Mouse (Mus musculus): ENCODE data around the gene Cmya5.
"Not testable (repeated sequence)": the region's sequence is repeated elsewhere in the genome, so short reads cannot be mapped to it uniquely, and the experiment has no call there.

Cmya5 gene

DNA sequence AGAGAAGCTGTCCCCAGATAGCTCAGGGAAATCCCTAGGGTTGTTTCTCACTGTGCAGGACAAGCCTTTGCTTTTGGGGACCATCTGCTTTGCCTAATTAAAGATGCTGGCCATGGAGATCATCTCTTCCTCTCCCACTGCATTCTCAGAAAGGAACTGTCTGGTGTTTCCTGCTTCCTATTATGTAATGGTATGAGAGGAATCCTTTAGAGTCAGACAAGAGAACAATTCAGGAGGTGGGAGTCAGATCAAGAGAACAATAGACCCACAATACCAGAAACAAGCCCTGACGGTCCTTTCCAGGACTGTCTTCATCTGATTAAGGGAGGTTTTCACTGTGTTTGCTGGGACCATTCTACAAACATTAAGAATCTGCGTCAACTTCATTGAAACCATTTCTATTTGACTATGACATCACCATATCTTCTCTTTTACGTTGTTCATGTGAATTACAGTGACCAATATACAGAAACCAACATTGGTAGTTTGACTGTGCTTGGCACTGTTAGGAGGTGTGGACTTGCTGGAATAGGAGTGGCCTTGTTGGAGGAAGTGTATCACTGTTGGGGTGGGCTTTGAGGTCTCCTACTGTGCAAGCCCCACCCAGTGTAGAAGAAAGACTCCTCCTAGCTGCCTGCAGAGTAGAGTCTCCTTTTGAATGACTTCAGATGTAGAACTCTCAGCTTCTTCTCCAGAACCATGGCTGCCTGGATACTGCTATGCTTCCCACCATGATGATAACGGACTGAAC is 42.0 kb downstream of the Cmya5 start:
- no peak for DNase-seq

DNA sequence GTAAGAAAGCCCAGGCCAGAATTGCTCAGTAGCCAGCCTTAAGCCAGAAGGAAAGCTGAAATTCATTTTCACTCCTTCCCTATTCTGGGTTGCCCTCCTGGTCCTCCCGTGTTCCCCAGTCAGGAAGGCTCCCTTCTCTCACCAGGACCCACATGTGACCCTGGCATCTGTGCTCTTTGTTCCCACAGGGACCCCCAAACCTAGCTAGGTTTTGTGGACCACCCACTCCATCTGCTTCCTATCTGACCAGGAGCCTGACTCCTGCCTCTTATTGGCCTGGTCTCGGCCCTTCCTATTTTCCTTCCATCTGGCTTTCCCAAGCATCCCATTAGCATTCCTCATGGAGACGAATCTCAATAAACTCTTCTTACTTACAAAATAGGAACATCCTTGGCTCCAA is 45.9 kb downstream of the Cmya5 start:
- no peak for DNase-seq

DNA sequence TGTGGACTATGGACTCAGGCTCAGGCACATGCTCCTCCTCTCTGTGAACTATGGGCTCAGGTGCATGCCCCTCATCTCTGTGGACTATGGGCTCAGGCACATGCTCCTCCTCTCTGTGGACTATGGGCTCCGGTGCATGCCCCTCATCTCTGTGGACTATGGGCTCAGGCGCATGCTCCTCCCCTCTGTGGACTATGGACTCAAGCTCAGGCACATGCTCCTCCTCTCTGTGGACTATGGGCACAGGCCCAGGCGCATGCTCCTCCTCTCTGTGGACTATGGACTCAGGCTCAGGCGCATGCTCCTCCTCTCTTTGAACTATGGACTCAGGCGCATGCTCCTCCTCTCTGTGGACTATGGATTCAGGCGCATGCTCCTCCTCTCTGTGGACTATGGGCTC is 47.9 kb downstream of the Cmya5 start:
- no peak for DNase-seq

DNA sequence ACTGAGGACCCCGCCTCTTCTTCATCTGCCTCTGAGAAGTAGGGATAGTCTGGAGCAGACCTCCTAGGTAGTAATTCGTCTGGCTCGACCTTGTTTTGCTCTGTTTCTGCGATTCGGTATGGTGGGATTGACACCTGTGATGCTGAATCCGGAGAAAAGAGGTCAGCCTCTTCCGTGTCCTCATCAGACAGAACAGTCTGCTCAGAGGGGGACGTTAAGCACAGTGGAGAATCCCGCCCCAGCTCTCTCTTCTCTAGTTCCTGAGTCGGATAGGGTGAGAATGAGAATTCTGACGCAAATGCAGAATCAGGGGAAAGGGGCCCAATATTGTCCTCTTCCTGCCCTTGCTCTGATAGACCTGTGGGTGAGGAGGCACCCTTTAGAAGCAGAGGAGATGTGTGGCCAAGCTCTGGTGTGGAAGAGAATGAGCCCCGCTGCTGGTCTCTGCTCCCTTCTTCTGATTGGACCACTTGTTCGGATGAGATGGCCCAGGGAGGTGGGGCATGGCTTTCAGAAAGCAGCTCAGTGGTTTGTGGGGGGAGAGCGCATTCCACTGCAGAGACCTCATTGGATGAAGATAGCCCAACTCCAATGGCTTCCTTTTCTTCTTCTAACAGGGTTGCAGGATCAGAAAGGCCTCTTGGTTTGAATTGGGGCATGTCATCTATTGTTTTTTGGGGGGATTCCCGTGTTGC is 49.3 kb downstream of the Cmya5 start:
- peak; percentile 45 for DNase-seq

DNA sequence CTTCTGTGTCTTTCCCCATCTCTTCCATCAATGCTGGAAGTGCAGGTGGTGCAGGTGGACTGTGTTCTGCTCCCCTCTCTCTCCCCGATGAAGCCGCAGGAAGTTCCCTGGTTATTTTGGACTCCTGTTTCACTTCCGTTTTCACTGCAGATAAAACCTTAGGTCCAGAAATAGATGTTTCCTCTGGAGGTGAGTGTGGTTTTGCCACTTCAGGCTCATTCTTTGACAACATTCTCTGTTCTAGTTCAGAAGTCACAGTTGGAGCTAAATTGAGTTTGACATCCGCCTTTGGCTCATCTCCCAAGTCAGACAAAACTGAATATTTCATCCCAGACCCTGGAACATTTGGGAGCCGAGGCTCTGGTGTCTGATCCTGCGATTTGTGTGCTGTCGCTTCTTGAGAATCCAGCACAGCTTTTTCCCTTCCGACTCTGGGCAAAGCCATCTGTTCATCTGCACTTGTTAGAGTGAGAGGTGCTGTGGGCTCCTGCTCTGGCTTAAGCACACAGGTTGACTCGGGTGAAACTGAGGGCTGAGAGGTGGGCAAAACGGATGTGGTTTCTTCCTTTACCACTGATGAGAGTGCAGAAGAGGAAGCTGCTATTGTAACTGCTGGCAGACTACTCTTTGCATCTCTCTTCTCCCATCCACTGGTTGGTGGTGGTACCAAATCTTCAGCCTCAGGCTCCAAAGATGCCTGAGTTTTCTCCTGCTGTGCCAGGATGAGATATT is 50.2 kb downstream of the Cmya5 start:
- peak; percentile 78 for DNase-seq

DNA sequence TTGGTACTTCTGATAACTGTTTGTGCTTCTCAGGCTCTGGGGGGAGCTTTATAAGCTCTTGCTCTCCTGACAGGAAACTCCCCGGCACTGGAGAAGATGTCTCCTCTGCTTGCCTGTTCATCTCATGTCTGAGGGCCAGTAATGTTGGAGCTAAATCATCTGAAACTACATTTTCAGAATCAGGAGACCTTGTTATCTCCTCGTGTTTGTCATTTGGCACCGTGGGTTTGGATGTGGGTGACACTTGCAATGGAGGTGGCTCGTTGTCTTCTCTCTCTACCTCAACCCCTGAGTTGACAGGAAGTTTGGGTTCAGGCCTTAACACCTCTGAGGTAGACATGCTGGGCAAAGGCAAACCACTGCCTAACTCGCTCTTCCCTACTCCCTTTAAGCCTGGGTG is 50.8 kb downstream of the Cmya5 start:
- DNase-seq = peak; percentile 37

DNA sequence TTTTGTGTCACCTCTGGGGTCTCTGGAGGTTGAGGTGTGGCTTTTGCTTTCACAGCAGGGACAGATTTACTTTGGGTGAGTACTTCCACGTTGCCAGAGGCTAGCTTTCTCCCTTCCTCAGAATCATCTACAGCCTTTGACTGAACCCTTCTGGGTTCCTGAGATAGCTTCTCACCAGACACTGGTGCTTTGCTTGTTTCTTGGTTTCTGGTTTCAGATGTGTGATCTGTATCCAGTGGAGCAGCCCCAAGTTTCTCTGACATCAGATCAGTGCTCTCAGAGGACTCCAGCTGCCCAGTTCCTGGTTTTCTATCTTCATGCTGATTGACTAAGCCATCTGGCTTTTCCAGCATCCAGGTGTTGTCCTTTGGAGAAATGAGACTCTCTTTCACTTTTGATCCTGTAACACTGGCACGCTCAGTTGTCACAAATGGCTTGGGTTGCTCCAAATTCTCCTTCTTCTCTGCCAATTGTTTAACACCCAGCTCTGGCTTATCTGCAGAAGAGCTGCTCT is 51.6 kb downstream of the Cmya5 start:
- no peak for DNase-seq

DNA sequence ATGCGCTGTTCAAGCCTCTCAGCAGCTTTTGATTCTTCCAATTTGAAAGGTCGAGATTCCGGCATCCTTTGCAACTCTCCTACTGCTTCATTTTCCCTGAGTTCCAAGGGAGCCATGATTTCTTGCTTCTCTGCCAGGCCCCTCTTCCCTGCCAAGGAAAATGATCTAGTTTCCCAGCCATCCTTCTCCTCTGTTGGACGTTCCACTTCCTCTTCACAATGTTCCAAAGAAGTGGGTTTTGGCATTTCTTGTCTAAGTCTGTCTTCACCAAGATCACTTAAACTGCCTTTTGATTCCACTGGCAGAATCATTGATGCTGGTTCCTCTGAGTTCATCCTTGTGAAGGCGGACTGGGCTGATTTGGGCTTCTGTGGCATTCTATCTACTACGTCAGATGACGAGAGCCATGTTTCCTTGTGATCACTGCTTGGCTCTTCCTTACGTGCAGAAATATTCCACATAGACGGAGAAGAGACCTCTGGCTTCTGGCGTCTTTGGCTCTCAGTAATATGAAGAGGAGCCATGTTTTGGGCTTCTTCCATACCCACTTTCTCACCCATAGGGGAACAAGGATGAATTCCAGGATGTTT is 52.6 kb downstream of the Cmya5 start:
- DNase-seq = no peak

DNA sequence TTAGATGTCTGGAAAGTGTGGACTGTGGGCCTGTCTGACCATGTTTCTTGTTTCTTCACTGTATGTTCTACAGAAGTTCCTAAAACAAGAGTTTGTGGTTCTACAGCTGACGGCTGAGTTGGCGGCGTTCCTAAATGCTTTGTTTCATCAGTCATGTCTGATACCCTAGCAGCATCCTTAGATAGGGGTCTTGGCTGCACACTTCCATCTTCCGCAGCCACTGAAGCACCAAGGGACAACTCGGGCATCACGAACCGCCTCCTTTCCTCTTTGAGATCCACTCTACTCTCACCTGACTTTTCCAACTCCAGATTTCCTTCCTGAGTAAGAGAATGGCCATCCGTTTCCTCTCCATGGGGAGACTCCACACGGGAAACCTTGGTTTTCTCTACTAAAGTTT is 53.3 kb downstream of the Cmya5 start:
- no peak for DNase-seq

DNA sequence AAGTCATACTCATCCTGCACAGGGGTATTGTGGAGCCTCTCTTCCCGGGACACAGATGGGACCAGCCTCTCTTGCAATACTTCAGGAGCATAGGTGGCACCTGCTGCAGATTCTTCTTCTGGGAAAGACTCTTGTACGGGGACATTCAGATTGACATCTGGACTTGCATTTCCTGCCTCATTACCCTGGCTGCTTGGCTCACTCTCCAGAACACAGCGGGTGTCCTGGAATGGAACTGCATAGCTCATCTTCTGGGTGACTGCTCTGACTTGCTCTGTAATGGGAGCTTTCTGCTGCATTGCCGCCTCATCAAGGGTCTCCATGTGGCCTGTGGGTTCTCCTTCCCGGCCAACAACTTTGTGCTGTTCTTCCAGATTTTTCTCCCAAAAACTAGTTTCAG is 55.0 kb downstream of the Cmya5 start:
- DNase-seq = no peak

DNA sequence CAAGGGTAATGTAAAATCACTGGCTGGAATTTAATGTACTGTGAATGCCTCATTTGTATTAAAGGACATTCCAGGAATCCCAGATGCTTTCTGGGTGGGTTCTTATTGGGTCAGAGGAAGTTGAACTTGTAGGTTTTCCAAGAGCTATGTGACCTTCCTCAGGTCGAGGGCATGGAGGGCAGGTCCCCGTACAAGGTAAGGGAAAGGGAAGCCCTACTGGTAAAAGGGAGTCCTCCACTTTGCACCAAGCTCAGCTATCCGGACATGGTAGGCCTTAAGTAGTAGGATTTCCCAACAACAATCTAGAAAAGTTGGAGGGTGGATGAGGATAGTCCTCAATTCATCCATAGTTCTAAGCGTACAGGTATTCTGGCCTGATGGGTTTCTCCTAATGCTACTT is 58.8 kb downstream of the Cmya5 start:
- DNase-seq = no peak

DNA sequence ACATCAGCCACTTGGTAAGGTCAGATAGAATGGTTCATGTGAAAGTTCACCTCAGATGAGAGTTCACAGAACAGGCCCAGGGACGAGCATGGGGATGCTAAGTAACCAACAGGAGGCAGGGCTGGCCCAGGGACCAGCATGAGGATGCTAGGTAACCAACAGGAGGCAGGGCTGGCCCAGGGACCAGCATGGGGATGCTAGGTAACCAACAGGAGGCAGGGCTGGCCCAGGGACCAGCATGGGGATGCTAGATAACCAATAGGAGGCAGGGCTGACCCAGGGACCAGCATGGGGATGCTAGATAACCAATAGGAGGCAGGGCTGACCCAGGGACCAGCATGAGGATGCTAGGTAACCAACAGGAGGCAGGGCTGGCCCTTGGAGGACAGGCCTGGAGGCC is 62.2 kb downstream of the Cmya5 start:
- not testable (repeated sequence) for DNase-seq

DNA sequence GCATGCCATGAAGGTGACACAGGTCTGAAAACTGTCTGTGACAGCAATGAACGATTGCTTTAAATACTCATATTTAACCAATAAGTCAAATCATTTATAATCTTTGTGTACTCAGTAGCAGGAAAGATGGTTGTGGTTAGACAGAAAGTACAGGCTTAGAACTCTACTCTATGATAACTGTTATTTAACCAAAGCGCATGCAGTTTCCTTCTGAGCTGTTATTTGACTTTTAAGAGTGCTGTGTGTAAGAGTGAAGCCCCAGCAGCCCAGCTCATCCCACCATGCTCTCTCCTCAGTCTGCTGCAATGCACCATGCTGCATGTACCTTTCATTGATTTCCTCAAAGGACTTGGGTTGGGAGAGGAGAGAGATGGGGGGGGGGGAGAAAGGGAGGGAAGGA is 63.7 kb downstream of the Cmya5 start:
- no peak for DNase-seq

DNA sequence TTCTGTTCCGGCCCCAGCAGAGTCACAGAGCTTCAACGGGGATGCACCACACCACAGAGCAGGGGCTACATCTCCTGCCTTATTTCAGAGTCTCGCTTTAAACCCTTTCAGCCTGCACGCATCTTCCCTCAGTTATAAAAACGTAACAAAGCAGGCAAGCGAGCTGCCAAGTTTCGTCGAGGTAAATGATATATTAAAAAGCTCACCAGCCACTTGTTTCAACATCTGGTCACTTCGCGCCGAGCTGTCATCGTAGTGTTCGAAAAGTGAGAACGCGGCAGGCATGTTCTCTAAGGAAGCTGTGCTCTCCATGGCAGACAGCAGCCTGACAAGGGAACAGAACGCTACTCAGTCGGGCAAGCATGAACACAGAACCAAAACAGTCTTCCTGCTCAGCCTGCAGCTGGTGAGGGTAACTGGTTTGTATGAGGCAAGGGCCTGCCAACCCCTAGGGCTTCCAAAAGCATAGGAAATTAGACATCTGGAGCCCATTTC is 70.3 kb downstream of the Cmya5 start:
- DNase-seq = no peak

DNA sequence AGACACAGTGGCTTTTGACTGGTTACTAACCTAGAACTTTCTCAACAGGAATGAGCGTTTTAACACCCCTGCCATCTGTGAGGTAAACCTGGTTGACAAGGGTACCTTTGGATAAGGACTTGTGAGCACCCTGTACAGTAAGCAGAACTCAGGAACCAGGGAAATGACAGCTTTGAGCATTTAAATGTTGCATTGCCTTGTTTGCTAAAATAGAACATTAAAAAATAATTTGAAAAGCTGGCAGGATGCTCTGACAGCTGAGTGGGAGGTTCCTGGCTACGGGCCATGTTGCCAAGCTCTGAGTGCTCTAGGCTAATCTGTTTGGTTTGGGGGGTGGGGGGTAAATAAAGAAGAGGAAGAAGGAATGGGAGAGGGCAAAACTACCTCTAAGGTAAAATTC is 70.9 kb downstream of the Cmya5 start:
- no peak for DNase-seq

DNA sequence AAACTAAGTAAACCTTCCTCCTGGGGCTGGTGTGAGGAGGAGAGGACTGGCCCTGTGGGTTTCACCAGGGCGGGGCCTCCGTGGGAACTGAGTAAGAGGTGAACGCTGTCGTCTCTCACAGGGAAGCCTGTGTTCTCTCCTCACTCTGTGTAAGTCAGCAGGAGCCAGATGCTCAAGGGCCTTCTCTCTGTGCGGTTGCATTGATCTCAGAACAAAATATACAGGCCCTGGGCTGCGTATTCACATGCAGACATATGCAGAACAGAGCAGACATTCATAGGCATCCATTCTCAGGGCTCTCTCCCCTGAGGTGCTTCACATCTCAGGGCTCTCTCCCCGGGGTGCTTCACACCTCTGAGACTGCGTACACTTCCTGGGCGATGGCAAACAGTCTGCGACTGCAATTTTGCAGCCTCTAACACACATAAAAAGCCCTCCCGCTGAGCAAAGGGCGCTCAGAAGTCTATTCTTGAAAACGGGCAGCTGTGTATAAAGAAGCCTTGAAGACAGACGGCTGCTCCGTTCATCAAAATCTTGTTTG is 71.6 kb downstream of the Cmya5 start:
- peak; percentile 58 for DNase-seq

DNA sequence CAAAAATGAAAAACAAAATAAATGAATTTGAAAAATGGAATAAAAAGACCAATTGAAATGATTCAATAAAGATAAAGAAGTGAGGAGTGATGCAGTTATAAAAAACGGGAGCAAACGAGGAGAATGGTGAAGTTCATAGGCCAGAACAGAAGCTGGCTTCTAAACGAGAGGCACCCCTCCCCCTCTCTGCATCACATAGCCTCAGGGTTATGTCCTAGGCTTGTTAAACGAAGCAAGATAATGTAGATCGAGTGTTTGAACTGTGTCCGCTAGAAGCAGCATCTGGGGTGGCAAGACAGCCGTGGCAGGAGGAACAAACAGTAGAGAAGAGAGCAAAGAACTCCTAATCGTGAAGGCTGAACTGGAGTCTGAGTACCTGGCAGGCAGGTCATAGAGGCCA is 74.1 kb downstream of the Cmya5 start:
- no peak for DNase-seq

DNA sequence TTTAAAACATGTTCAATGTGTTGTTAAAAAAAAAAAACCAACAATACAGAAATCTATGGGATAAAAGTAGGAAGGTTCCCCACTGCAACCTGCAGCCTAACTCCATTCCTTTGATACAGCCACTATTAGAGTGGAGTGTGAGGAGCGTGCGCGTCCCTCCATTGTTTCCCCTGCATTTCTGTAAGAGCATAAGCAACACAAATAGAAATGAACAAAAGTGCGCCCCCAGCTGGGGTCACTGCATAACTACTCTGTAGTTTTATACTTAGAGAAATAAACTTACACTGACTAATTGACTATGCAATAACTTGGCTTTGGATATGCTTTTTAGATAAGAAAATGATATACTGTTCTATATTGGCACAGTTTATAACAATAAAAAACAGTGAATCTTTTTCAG is 75.0 kb downstream of the Cmya5 start:
- peak; percentile 38 for DNase-seq

DNA sequence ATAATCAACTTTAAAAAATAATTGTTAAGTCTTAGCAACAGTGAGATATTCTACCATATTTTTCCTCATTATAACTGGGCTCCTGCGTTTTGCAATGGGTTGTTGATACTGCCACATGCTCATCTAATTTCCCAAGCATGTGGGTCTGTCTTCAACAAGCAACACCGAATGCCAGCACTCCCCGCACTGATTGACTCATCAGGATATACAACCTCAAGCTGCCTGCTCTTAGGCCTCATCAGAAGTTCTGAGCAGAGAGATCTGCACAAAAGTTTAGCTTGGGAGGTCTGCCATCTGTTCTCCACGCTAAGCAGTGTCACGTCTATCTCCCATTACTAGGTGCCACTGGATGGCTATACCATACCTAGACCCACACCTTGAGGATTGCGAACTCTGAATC is 76.2 kb downstream of the Cmya5 start:
- no peak for DNase-seq

DNA sequence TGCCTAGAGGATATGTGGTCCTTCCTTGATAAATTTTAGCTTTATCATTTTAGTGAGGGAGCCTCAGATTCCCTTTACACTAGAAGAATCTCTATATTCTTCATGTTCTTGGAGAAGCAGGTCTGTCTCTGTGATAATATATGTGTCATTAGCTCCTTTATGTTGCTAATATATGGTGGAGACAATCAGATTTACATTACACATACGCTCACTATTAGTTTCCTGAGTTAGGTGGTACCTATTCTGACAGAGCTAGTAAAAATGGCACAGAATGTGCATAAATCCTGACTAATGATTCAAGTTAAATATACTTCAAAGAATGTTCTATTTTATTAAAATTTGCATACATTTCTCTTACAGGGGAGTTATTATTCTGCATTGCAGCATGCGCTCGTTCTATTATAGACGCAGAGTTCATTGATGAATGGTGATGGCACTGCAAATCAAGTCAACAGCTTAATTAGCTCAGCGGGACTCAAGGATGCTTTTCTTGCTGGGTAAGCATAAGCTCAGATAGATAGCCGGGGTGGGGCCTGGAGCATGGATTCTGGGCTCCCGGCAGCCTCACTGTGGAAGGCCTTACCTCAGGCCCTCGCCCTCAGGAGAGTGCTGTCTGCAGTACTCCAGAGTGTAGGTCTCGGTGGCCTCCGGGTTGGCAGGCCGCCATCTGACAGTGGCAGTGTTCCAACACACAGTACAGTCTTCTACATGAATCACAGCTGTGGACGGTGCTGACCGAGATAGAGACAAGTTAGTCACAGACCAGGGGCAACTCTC is 81.5 kb downstream of the Cmya5 start:
- no peak for DNase-seq

DNA sequence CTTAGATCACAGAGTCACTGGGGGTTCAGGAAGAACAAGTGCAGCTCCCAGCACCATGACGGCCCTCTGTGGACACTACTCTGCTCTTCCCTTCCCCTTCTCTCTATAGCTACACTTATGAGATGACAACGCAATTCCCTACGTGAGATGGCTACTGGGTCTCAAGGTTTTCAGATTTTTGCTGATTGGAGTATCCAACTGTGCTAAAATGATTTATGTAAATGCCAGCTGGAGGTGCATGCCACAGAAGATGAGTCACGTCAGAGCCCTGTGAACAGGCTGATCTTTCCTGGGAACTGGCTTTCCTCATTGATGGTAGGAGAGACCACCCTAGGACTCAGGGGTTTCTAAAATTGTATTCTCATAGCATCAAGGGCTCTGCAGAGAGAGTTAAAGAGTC is 83.2 kb downstream of the Cmya5 start:
- no peak for DNase-seq

DNA sequence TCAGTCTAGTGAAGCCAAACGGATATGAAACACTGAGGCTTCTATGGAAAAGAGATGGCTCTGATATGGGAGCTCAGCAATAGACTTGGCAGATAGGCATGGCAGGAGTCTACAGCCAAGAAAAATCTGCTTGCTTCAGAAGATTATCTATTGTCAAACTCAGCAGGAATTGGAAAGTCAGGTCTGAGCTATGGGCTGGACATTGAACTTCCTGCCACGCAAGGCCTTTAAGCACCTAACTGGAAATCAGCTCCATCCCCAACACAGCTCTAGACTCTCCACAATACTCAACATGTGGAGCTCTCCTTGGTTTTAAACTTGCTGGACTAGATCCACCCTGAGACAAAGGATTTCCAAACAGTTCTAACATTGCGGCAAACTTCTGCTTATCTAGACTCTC is 84.1 kb downstream of the Cmya5 start:
- DNase-seq = no peak
